Mouse (Mus musculus): Measurements from ENCODE around the gene BC034090. TPM values are rescaled to one million over a fixed set of nuclear protein-coding genes. Genes with fewer than 3 reads are reported as not detected.
"Not testable (repeated sequence)": the region's sequence is repeated elsewhere in the genome, so short reads cannot be mapped to it uniquely, and the experiment has no call there.

The BC034090 gene
- 5.2 and 6.8 TPM in 2 replicates for polyA plus RNA-seq (2016; fragmentation: Nextera tagmentation; extraction: Ambion mirVana)

DNA sequence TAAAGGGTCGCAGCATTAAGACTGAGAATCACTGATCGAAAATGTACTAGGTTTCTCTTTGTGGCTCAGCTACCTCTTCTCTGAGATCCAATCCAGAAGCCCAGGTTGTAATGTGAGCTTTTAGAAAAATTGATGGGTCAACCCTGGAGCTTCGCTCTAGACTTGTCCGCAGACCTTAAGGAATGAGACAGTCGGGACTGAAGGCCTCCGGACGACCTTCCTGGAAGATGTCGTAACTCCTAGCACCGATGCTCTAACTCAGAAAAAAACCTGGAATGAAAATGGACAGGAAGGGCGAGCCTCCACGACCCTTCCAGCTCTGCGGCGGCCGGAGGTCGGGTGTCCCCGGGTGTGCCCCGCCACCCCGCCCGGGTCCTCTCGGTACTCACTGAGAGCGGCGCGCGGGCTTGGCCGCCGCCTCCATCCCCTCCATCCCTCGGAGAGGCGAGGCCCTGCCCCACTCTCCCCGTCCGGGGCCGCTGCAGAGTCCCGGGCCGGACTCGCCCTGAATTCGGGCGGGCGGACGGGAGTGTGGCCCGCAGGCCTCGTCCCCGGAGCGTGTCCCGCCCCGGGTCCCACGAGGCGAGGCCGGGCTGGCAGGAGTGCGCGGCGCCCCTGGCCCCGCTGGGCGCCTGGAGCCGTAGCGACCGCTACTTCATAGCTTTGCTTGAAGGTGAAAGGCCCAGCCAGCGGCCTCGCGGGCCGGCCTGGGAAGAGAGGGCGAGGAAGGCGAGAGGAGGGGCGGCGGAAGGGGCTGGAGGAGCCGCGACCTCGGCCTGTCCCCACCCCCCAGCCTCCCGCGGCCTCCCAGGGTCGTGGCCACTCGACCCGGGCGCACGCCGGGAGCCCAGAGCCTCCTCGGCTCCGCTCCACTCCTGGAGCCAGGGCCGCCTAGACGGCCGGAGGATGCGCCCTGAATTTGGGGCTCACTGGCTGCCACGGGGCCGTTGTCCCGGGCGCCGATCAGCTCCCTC is at the start of gene BC034090:
BC034090 (minus strand) TSS at position 648 of the 974 bp plus-strand sequence.
- WGBS, result 1% methylated on average over 85 of the region's 85 CpGs
- H3K9me3 ChIP-seq (replicated peaks), result no peaks in the 10 kb centered on the region
- peaks cover 31% of the 10 kb centered on the region for H3K36me3 ChIP-seq
- peak within 1 kb of the TSS; percentile 96 for H3K27ac ChIP-seq
- H3K4me3 ChIP-seq, result peak within 1 kb of the TSS; percentile 76
- DNase-seq (ENCODE audit: low spot score), result peak; percentile 83
- H3K4me1 ChIP-seq, result peaks cover 44% of the 10 kb centered on the region
- 0 out of 2 replicates have a peak, but pooled peaks cover 18% of the 10 kb centered on the region for H3K27me3 ChIP-seq (ENCODE audit: low read depth, poor library complexity, severe bottlenecking)

DNA sequence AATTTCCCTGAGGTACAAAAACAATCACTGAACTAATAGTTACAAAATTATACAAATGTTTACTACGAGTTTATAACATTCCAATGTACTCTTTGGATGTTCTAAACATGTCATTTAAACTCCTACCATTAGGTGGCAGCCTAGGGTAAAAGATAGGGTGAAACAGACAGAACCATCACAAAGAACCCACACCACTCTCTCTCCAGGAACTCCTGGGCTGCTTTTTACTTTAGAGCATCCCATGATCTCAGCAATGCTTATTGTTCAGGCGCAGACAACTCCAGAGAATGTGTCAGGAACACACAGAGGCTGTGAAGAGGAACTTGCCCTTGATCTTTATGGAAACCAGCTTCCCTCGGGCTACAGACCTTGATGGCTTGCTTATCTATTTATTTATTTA is 49.2 kb upstream of the BC034090 start:
- no peak overlapping the region for H3K27ac ChIP-seq
- H3K27me3 ChIP-seq (ENCODE audit: low read depth, poor library complexity, severe bottlenecking), result no peaks in the 10 kb centered on the region
- H3K4me1 ChIP-seq, result 0 out of 2 replicates have a peak, but pooled peaks cover 2% of the 10 kb centered on the region
- no peak for DNase-seq (ENCODE audit: low spot score)
- no peaks in the 10 kb centered on the region for H3K9me3 ChIP-seq (replicated peaks)
- H3K4me3 ChIP-seq, result no peak overlapping the region
- H3K36me3 ChIP-seq, result peaks cover 14% of the 10 kb centered on the region
- 23% methylated on average over 3 of the region's 3 CpGs for WGBS

GRCm38 (mm10) chr1:155289411-155289810 is 45.2 kb upstream of the BC034090 start:
- no peak for DNase-seq (ENCODE audit: low spot score)
- Histone ChIP-seq H3K4me3 (no peak overlapping the region), H3K4me1 (0 out of 2 replicates have a peak, but pooled peaks cover 2% of the 10 kb centered on the region), H3K9me3 (replicated peaks) (no peaks in the 10 kb centered on the region), H3K27me3 (ENCODE audit: low read depth, poor library complexity, severe bottlenecking) (no peaks in the 10 kb centered on the region), H3K36me3 (peaks cover 29% of the 10 kb centered on the region), H3K27ac (no peak overlapping the region)
- 98% methylated on average over 1 of the region's 1 CpGs for WGBS

DNA sequence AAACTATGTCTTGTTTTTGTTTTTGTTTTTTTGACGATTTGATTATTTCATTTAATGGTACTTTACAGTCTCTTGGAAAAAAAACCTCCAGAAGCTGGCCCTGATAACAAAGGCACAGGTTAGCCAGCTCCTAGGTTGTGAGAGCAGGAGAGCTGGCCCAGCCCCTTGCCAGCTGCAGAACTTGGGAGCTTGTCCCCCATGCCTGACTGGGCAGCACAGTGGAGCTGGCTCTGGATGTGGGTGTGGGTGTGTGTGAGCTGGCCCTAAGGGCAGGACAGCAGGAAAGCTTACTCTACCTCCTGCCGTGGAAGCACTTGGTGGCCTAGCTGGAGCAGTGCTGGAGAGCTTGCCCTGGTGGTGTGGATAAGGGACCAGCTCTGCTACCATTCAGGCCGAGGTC is 43.8 kb upstream of the BC034090 start:
- H3K36me3 ChIP-seq, result peaks cover 33% of the 10 kb centered on the region
- H3K27ac ChIP-seq, result no peak overlapping the region
- WGBS, result 88% methylated on average over 3 of the region's 3 CpGs
- DNase-seq (ENCODE audit: low spot score), result no peak
- H3K4me1 ChIP-seq, result no peaks in the 10 kb centered on the region
- H3K27me3 ChIP-seq (ENCODE audit: low read depth, poor library complexity, severe bottlenecking), result no peaks in the 10 kb centered on the region
- no peaks in the 10 kb centered on the region for H3K9me3 ChIP-seq (replicated peaks)
- no peak overlapping the region for H3K4me3 ChIP-seq

DNA sequence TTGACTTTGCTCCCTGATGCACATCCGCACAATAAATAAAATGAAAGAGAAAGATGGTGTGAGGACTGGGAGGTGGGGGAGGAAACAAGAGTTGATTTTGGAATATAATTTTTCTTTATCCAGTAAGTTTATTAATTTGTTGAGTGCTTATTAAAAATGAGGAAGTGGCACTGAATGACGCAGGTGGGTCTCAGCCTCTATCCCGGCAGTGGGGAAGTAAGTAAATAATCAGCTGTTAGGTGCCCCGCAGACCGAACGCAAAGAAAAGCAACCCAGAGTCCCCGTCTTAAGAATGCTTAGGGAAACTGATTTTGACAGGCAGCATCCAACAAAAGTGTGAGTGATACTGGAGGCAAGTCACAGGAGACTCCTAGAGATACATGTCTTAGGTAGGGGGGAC is 39.6 kb upstream of the BC034090 start:
- DNase-seq (ENCODE audit: low spot score), result no peak
- peaks cover 25% of the 10 kb centered on the region for H3K36me3 ChIP-seq

DNA sequence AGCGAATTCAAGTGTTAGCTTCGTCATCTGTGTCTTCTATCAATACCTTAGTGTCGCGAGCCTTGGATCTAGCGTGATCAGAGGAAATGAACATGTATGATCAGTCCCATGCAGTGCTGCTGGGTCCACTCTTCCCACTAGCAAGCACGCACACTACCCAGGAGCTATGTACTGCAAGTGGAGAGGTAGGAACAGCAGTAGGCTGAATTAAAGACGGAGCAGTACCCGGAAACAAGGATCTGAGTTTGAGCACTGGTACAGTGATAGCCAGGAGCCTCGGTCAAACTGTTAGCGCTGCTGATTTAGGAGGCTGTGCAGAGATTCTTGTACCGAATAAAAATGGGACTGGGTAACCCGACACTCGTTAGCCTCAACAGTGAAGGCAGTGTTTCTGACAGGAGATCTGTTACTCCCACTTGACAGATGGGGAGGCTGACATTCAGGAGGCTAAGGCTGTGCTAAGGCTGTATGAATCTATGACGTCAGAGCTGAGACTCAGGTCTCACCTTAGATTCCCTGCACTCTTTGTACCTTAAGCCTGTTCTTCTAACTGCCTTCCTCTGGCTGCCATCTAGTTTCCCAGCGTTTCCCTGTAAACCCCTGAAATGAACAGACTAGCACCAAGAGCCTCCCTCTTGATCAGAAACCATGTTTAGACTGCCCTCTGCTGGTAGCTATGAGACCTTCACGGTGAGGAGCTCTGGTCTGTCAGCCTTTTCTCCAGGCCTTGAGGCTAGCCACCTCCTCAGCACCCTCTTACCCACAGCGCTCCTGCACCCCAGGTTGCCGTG is 37.0 kb upstream of the BC034090 start:
- DNase-seq (ENCODE audit: low spot score), result peak; percentile 69
- Histone ChIP-seq H3K4me3 (no peak overlapping the region), H3K9me3 (replicated peaks) (no peaks in the 10 kb centered on the region), H3K4me1 (peaks cover 18% of the 10 kb centered on the region), H3K36me3 (peaks cover 7% of the 10 kb centered on the region), H3K27ac (no peak overlapping the region), H3K27me3 (ENCODE audit: low read depth, poor library complexity, severe bottlenecking) (no peaks in the 10 kb centered on the region)
- 57% methylated on average over 18 of the region's 18 CpGs for WGBS

More for the DNA sequence above, 39.6 kb upstream of the BC034090 start:
- H3K9me3 ChIP-seq (replicated peaks), result no peaks in the 10 kb centered on the region
- peaks cover 18% of the 10 kb centered on the region for H3K4me1 ChIP-seq
- no peak overlapping the region for H3K27ac ChIP-seq
- 94% methylated on average over 7 of the region's 7 CpGs for WGBS
- no peaks in the 10 kb centered on the region for H3K27me3 ChIP-seq (ENCODE audit: low read depth, poor library complexity, severe bottlenecking)
- no peak overlapping the region for H3K4me3 ChIP-seq

GRCm38 (mm10) chr1:155280306-155280705 is 36.1 kb upstream of the BC034090 start:
- Histone ChIP-seq H3K4me1 (peaks cover 18% of the 10 kb centered on the region), H3K9me3 (replicated peaks) (no peaks in the 10 kb centered on the region), H3K4me3 (no peak overlapping the region), H3K36me3 (peaks cover 7% of the 10 kb centered on the region), H3K27me3 (ENCODE audit: low read depth, poor library complexity, severe bottlenecking) (no peaks in the 10 kb centered on the region), H3K27ac (no peak overlapping the region)
- no peak for DNase-seq (ENCODE audit: low spot score)
- WGBS, result 73% methylated on average over 10 of the region's 10 CpGs

DNA sequence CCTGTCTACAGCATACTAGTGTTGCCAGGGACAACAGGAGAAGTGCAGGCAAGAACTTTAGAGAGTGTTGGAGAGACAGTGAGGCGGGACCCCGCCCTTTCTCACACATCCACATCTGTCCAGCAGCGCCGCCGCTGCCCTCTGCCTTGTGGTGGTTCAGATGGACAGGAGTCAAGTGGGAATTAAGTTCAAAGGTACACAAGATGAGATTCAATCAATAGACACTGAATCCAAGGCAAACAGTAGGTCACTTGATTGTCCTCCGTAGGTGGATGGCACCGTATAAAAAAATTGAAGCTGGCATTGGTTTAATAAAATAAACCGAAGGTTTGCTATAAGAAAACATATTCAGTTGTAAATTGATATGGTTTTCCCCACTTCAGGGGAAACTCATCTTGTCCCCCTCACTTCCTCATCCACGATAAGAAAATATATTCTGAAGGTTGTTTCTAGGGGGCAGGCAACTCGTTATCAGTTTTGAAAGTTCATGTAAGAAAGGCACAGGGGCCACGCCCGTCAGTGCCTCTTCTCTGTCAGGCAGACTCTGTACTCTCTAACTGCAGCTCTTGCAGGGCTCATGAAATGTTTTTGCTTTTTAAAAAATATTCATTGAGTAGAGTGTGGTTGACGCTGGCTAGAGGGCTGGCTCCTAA is 32.3 kb upstream of the BC034090 start:
- H3K36me3 ChIP-seq, result no peaks in the 10 kb centered on the region
- peaks cover 27% of the 10 kb centered on the region for H3K4me1 ChIP-seq
- H3K9me3 ChIP-seq (replicated peaks), result no peaks in the 10 kb centered on the region
- WGBS, result 71% methylated on average over 13 of the region's 13 CpGs
- DNase-seq (ENCODE audit: low spot score), result no peak
- no peak overlapping the region for H3K27ac ChIP-seq
- H3K4me3 ChIP-seq, result no peak overlapping the region
- no peaks in the 10 kb centered on the region for H3K27me3 ChIP-seq (ENCODE audit: low read depth, poor library complexity, severe bottlenecking)

- WGBS, result 84% methylated on average over 4 of the region's 4 CpGs
- Histone ChIP-seq H3K36me3 (no peaks in the 10 kb centered on the region), H3K4me3 (no peak overlapping the region), H3K27me3 (ENCODE audit: low read depth, poor library complexity, severe bottlenecking) (no peaks in the 10 kb centered on the region), H3K4me1 (peaks cover 20% of the 10 kb centered on the region), H3K27ac (no peak overlapping the region), H3K9me3 (replicated peaks) (no peaks in the 10 kb centered on the region)
- no peak for DNase-seq (ENCODE audit: low spot score)
Observed at GRCm38 (mm10) chr1:155275793-155276192, 31.5 kb upstream of the BC034090 start.

- no peaks in the 10 kb centered on the region for H3K27me3 ChIP-seq (ENCODE audit: low read depth, poor library complexity, severe bottlenecking)
- DNase-seq (ENCODE audit: low spot score), result no peak
- no peaks in the 10 kb centered on the region for H3K9me3 ChIP-seq (replicated peaks)
- H3K4me1 ChIP-seq, result peaks cover 11% of the 10 kb centered on the region
- H3K27ac ChIP-seq, result no peak overlapping the region
- no peaks in the 10 kb centered on the region for H3K36me3 ChIP-seq
- 88% methylated on average over 3 of the region's 3 CpGs for WGBS
- H3K4me3 ChIP-seq, result no peak overlapping the region
Observed at GRCm38 (mm10) chr1:155274976-155275375, 30.7 kb upstream of the BC034090 start.

DNA sequence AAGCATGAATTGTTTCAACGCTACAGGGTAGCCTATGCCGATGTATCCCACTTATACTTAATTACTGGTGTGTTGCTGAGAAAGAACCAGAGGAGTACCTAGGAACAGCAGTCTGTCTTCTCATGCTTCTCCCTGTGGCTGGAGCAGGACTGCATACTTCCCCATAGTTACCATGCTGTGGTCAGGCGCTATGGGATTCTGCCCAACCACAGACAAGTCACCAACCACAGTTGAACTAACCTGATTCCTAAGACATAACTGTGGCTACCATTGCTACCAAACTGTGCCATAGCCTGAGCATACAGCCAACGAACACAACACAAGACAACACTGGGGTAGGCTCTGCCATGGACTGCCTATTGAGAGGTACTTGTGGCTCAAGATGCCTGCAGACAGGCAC is 28.7 kb upstream of the BC034090 start:
- no peak for DNase-seq (ENCODE audit: low spot score)
- 93% methylated on average over 4 of the region's 4 CpGs for whole genome bisulfite sequencing
- H3K27ac ChIP-seq, result peak overlapping the region; percentile 39; the same call in 1 of the 2 replicates
- no peaks in the 10 kb centered on the region for H3K36me3 ChIP-seq
- H3K4me3 ChIP-seq, result no peak overlapping the region
- no peaks in the 10 kb centered on the region for H3K9me3 ChIP-seq (replicated peaks)
- peaks cover 11% of the 10 kb centered on the region for H3K4me1 ChIP-seq
- H3K27me3 ChIP-seq (ENCODE audit: low read depth, poor library complexity, severe bottlenecking), result no peaks in the 10 kb centered on the region

DNA sequence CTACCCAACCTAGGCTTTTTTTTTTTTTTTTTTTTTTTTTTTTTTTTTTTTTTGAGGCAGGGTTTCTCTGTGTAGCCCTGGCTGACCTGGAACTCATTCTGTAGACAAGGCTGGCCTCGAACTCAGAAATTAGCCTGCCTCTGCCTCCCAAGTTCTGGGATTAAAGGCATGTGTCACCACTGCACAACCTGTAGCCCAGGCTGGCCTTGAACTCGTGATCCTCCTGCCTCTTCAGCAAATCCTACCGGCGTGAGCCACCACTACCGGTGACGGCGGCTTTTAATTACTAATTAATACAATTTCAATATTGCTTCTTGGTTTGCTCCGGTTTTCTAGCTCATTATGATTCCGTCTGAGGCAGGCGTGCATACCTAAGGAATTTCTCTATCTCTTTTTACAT is 18.3 kb upstream of the BC034090 start:
- 94% methylated on average over 10 of the region's 10 CpGs for WGBS
- not testable (repeated sequence) for H3K4me1 ChIP-seq; H3K9me3 ChIP-seq (replicated peaks); H3K4me3 ChIP-seq; H3K27ac ChIP-seq; DNase-seq (ENCODE audit: low spot score); H3K27me3 ChIP-seq (ENCODE audit: low read depth, poor library complexity, severe bottlenecking); H3K36me3 ChIP-seq

Measured in limb, embryonic 10.5 days (tissue).